Mouse (Mus musculus) 416B (cell line): Measurements from ENCODE around the gene Slc25a13.

ENCODE experiments used
- DNase-seq: peaks from one replicate; pipeline ENCODE4 v3.0.0; 2011; ENCODE audit warnings: low read depth

Slc25a13 gene

DNA sequence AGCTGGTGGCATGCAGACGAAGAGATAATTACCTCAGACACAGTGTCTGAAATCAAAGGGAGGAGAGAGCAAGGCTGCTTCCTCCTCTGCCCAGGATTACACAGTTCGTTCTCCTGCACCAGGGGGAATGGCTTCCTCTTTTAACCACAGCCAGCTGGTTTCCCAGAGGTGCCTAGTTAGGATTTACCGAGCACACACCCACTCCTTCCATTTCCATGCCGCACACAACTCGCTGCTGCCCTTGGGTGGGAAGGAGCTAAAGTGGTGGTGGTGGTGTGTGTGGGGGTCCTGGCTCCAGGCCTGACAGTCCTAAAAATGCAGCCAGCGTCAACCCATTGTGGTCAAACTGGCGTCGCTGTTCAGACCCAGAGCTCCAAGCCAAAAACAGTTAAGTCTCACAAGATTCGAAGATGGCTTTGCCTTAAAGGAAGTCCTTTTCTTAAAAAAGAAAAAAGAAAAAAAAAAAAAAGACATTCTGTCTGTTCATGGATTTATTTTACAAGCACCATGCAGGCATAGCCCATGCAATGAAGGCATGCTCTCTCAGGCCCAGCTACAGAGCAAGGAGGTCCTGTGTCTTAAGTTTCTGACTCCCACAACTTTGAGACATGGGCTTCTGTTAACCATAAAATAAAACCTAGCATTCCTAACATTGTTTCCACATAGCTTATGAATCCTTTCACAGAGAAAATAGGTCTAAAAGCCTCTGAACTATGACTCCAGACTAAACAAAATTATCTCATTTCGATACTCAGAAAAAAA lies 104.0 kb downstream of the Slc25a13 start:
- DNase-seq, result no peak

DNA sequence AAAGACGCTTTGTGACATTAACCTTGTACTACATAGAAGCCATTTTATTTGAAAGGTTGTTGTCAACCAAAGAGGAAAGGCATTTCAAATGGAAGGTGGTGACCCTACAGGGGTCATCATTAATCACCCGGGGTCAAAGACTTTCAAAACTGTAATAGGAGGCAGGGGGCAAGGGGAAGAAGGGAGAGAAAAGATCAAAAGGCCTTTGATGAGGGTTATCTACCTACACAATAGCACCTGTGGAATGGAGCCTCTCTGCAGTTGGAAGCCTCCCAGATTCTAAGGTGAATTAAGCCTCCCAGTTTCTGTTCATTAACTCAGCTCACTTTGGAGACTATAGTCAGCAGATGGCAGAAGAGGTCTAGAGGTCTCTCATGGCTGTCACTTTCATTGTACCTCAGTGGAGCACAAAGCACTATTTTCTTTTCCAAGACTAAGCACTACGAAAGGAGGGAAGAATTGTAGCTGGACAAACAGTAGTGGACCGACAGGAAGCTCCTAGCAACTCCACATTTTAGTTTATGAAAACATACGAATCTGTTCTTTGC lies 109.5 kb downstream of the Slc25a13 start:
- no peak for DNase-seq

DNA sequence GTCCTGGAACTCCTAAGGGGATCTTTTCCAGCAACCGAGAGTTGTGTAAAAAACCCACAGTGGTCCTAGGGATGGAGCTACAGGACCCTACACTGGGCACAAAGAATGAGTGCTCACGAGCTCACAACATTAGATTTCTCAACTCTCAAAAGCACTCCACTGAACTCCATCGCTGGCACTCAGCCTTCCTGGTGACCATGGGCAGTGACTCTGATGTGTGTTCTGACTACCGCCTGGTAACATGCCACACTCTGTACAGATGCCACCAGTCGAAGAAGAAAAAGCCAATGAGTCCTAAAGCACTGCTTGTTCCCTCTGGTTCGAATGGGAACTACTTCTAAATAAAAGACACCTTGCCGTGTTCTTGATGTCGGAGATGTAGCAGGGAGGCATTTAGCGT lies 111.4 kb downstream of the Slc25a13 start:
- DNase-seq, result no peak

DNA sequence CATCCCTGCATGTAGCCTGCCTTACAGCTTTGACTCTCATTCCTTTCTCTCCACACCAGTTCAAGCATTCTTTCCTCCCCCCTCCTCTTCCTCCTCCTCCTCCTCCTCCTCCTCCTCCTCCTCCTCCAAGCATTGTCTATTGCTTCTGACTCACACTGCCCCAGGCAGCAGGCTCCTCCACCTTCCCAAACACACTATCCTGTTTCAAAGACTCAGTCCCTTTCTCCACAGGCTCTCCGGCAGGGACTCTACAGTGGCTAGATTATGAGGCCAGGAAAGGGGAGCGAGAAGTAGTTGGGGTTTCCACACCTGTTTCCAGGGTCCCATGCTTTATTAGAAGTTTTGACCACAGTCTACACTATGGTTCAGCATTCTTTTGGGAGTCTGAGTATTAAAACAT lies 113.5 kb downstream of the Slc25a13 start:
- DNase-seq, result no peak

DNA sequence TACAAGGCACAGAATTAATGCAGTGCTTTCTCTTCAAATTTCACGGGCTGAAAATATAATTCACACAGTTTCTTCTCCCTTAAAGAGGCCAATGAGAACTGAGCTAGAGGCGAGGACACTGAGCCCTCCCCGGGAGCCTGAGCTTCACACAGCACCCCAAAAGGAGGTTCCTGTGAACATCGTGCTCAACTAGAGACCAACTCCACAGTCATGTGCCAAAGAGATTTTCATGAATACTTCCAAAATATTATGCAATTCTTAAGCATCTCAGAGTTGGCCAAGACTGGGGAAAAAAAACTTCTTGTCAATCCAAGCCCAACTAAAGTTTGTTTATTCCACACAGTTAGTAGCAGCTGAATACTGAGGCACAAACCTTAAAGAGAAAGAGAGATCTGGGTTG lies 115.4 kb downstream of the Slc25a13 start:
- DNase-seq, result no peak

DNA sequence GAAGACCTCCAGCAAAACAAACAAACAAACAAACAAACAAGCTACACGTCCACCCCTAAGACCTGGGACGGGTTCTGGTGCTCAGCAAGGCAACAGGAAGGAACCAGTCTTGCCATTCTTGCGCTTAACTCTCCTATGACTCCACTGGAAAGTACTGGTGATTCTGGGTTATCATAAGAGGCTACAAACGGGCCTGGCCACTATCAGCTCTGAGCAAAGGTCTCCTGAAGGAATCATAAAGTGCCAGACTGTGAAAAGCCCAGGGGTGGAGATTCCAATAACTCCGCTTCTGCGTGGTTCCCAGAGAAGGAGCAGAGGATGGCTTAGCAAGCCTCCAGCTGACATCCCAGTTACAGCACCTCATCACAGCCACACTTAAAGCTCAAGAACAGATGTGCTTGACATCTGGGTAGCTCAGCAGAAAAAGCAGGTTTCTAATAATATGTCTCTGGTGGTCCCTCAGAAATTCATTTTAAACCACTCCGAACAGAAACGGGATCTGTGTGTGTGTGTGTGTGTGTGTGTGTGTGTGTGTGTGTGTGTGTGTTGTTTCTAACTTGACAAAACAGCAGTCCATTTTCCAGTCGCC lies 116.0 kb downstream of the Slc25a13 start:
- DNase-seq, result no peak

DNA sequence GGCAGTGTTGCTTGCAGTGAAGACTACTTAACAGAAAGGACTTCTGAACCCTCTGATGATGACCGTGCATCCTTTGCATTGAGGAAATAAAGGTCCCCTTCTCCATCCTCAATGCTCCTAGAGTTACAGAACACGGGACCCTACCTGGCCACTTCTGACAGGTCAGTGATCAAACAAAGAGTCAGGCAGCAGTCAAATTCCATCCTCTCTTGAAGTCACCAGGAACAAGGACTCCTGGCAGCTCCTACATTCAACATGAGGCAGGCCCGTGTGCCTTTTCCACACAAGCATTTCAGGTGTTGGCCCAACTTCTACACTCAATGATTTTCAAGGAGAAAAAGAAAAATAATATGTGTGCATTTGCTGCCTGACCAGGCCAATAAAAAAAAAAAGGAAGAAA lies 123.0 kb downstream of the Slc25a13 start:
- no peak for DNase-seq

DNA sequence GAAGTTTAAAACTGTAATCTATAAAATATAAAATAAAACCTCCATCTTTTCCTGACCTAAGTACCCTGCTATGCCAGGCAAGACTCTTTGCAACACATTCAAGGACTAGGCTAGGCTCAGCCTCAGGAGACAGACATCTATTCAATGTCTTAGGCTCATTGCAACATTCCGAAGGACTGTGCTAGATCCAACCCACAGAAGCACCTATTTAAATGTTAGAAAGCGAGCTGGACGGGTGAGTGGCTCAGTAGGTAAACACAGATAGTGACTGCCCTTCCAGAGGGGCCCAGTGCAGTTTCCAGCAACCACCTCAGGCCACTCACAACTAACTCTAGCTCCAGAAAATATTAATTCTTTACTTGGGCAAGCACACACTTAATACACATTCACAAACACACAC lies 123.5 kb downstream of the Slc25a13 start:
- DNase-seq, result no peak

DNA sequence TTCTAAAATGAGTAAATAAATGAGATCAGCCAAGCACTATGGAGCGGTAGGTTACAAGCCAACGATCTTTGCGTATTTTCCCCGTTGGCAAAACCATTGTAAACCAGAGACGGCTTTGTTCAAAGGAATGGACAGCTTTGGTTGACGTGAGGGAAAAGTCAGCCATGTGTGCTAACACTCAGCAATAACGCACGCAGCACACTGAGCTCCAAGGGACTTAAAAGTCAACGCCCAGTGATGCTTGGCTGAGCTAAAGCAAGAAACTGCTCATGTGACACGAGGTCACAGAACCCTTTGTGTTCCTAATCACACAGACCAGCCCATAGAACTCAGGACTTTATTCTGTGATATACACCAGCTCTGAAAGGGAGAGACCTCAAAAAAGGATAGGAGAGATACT lies 124.5 kb downstream of the Slc25a13 start:
- no peak for DNase-seq

DNA sequence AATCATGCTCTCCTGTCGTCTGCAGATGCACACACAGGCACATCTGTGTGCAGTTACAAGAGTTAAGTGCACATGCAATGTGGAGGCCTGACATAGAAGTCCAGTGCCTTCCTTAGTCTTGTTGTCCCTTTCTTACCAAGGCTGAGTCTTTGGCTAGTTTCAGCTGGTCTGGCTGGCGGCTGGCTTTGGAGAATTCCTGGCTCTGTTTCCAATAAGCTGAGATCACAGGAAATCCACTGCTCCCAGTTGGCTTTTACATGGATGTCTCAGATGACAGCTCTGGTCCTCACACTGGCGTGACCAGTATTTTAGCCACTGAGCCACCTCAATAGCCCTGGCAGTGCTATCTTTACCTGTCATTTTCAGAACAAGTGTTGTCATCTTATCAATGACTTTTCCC lies 126.0 kb downstream of the Slc25a13 start:
- no peak for DNase-seq

DNA sequence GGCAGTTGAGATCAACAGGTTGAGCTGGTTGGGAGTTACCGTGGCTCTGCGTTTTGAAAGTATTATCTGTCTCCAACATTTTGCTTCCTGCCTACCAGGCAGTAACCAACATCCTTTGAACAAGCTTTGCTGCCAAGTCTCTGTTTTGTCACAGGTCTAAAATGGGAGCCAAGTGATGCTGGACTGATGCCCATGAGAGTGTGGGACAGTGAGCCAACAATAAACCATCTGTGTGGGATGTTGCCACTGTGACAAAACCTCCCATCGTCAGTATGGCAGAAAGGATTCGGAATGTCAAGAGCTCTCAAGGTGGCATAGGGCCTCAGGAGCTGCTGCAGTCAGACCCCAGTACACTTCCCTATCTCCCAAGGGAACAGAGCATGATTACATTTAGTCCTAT lies 128.8 kb downstream of the Slc25a13 start:
- no peak for DNase-seq

DNA sequence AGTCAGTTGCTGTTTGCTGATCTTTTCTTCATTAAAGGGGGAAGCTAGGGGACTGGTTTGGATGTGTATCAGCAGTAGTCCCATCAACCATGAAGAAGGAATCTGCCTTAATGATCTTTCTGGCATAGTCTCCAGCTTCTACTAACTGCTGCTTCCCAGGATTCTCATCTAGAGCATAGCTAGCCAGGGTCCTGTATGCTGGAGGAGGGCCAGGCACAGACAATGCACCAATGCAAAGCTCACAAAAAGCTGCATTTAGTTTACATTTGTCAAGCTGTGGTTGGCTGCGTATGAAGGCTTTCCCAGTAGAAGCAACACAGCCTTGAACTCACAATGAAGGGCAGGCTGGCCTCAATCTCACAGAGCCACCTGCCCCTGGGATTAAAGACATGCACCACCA lies 136.5 kb downstream of the Slc25a13 start:
- no peak for DNase-seq

DNA sequence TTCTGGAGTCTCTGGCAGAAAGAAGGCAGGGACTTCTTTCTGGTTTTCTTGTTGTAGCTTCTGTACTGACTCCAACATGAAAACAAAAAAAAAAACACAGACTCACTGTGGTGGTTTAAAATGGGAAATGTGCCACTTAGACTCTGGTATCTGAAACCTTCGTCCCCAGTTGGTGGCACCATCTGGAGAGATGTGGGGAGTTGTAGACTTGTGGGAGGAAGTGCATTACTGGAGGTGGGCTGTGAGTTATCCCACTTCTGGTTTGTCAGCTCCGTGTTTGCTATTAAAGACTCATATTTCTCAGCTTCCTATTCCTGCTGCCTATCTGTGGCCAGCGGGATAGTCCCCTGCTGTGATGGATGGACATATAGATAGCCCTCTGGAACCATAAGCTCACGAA lies 139.7 kb downstream of the Slc25a13 start:
- no peak for DNase-seq

DNA sequence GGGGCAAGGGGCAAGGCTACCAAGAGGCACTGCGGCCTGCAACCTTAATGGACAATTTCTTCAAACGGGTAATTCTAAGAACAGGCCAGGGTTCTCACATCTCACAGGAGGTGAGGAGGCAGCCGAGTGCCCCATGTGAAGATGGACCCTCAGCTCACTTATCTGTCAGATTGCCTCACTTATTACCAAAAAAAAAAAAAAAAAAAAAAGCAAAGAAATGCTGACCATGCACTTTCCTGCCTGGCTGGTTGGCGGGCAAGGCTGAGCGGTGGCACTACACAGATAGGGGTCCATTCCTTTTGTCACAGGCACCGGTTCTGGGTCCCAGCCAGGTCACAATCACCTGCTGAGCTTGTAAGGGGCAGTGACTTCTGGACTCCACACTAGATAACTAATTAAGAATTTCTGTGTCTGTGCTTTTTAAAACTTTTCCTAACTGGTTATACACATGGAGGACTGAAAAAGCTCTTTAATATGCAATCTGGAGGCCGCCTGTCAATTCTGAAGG lies 141.0 kb downstream of the Slc25a13 start:
- DNase-seq, result no peak

DNA sequence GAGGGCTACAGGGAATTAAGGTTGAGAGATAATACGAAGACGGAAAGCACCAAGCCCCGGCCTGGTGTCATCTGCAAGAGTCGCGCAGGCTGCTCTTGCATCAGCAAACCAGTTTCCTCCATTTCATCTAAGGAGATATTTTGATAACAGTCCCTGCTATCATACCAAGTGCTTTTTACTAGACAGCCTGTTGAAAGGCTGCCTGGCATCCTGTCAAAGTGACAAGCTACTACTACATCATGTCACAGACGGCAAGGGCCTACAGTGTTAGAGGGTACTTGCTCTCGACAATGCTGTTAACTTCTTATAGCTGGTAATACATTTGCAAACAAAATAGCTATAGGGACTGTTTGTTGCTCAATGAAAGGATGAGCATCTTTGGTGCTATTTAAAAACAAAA lies 145.9 kb downstream of the Slc25a13 start:
- no peak for DNase-seq

DNA sequence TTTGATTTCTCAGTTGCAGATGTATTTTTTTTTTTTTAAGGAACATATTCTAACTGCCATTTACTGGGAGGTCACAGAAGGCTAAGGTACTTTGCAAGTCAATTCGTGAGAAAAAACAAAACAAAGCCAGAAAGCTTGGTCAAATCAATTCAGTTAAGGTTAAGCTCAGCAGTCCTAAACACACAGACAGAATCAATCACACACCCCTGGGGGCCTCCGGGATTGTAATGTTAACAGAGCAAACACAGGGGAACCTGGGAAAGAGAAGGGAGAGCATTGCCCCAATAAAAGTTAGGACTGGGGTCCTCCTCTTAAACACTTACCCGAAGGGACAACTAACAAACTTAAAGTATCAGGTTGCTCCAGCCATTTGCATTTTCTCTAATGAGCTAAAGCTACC lies 147.0 kb downstream of the Slc25a13 start:
- DNase-seq, result no peak

DNA sequence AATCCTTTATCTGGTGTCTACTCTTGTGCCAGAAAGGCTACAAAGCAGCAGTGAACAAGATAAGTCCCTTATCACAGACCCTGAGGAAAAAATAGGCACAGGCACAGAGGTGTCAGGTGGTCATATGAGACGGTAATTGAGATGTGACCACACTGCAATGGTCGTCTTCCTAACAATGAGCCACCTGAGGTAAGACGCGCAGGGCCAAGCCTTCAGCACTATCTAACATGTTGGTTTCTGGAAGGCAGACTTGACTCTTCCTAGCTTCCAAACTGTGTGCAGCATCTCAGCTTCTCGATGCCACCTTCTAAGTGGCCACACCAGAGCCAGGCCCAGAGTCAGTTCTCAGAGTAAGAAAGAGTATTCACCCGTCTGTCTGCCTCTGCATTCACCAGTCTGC lies 149.8 kb downstream of the Slc25a13 start:
- no peak for DNase-seq

DNA sequence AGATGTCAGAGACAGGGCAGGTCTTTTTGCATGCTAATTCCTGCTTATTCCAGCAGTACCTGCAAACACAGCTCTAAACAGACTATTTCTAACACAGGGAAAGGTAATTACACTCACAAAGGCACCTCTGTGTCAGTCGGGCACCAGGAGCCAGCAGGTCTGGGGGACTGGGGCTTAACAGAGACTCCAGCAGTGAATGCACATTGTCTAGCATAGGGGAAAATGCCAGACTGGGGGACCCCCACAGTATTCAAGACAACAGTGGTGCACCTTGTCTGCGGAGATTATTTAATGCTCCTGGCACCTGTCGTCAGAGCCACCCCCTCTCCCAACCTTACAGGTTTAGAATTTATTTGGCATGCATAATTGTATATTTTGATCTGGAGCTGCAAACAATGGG lies 158.4 kb downstream of the Slc25a13 start:
- DNase-seq, result no peak

DNA sequence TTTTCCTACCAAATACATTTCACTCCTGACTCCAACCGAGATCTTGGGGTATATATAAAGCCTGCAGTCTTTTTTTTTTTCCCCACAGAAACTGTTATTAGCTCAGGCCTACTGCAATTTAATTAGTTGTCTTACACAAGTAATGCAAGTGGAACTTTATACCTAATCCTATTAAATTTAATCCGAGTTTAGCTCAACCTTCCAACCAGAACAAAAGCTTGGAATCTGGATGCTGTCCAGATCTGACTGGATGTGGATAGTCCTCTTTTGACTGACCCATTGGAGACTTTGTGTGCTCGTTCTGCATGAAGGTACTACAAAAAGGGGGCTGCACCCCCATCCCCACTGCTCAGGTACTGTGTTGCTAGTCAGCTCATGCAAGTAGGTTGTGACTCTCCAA lies 163.0 kb downstream of the Slc25a13 start:
- DNase-seq, result no peak

DNA sequence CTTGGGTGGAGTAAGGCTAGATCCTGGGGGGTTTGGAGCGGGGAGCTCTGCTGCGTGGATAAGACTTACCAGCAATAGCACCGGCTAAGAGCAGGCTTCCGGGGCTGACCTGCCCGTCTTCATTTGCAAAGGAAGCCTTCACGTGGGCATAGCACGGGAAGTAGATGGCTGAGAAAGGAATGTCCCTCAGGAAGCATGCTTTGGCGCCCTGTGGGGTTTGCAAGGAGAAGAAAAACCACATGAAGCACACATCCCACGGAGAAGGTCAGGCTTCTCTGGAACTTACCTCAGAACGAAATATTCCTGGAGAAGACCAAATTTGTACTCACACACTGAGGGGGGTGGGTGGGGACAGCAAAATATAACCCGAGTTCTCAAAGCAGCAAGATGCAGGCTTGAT lies 164.3 kb downstream of the Slc25a13 start:
- no peak for DNase-seq

DNA sequence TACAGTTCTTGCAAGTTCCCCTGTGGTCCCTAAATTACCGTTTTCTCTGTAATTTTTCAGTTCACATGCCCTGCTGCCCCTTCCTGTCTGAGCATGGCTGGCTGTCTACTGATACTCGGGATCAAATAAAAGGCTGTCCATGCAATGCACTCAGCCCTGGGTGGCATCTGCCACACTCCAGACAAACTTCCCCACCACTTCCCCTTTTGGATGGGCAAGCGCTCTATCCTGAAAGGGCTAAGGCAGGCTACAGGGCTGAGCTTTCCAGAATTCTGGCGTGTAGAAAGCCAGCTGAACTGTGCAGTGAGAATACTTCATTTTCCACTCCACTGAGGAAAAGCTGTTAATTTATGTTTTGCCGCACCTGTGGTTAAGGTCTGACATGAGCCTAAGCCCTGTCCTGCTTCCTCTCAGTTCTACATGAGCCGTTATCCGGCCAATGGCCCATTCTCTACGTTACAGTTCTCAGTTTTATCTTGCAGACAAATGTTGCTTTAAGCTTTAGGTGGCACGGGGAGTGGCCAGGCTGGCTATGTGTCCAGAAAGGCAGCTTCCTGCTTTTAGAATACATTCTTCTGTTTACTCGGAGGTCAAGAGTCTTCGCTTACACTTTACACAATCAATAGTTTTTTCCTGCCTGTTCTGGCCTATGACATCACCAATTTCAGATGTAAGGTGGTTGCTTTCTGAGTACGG lies 170.1 kb downstream of the Slc25a13 start:
- DNase-seq, result no peak

DNA sequence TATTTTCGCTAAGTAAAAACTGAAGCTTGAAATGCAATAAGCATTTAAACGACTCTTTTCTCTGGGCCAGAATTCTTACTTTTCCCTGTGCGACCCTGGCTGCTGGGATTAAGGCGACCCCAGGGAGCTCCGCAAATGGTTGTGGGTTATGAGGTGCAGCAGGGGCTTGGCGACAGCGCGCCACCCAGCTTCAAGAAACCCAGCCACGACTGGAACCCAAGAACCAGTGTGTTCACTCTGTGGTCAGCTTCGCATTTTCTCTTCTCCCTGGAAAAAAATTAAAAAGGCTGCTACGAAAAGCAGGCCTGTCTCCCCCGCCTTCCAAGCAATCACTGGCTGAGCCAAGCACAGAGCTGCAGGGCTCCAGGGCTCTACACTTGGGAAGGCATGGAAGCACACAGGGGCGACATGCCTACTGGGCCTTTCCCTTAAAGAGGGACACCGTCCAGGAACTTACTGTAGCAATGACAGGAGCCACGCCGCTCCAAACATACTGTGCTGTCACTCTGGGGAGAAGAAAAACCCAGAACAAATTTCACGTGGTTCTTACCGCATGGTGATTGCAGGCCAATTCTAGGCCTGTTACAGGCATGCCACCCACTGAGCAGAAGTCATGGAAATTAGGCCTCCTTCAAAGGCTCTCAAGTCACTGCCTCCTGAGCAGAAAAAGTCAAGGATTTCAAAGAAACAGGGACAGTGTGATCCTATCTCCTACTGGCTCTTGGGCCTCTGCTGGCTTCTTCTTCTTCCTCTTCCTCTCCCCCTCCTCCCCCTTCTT lies 178.0 kb downstream of the Slc25a13 start:
- no peak for DNase-seq
